Mouse (Mus musculus): Measurements from ENCODE around the gene Ogfod3.

DNA sequence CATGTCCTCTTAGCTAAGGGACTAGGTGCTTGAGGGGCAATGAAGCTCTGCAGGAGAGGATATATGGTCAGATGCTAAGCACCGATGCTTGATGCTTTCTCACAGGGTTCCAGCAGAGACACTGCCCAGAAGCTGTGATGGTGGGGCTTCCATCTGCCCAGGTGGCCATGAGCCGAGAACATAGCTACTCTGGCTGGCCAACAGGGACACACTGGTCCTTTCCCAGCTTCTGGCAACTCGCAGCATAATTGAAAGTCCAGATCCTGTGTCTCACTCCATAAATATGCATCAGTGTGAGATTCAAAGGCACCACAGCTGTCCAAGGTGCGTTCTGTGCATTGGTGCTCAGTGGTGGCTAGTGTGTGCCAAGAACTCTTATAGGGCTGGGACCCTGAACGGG is 31.3 kb downstream of the Ogfod3 start:
- TF ChIP-seq CTCF (IDR thresholded peaks at IDR 0.05; ENCODE audit: control insufficient read depth, insufficient read depth, low read length) (no peak), POLR2A (IDR thresholded peaks at IDR 0.05; ENCODE audit: borderline replicate concordance, control insufficient read depth, low read depth, low read length) (no peak)
